ENCODE assay signal across 8 mouse cellular contexts in the genomic region with DNA sequence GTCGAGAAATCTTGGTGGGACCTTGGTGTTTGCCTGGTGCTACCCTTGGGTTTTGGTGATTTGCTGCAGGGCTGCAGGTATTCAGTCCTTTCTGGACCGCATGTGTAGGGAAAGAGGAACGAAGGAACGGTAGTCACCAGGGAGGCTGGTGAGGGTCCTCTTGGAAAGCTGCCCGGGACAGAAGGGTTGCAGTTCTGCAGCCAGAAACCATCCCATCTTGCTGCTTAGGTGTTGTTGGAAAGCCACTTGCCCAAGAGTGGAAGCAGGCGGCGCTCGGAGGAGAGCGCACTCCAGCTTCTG. TPM values are rescaled to one million over a fixed set of nuclear protein-coding genes. Genes with fewer than 3 reads are reported as not detected.
DNase-seq lines count a peak whose midpoint lies in the region; ATAC-seq and TF ChIP-seq lines count a peak whose summit lies in the region.

No protein-coding gene starts in this region.

- peaks cover 5% of the 10 kb centered on the region for H3K36me3 ChIP-seq in erythroblast, embryonic 14.5 days (ENCODE audit: control insufficient read depth)
- H3K36me3 ChIP-seq in testis, adult 2 months (ENCODE audit: control insufficient read depth, insufficient read depth, low read length), result no peaks in the 10 kb centered on the region
- H3K36me3 ChIP-seq in limb, embryonic 15.5 days, result no peaks in the 10 kb centered on the region
- H3K36me3 ChIP-seq in splenic B cell, adult 2 months (ENCODE audit: control insufficient read depth, insufficient read depth, low read length, poor library complexity, severe bottlenecking), result no peaks in the 10 kb centered on the region

- no peak for TF ChIP-seq POLR2A in testis, adult 2 months (IDR thresholded peaks at IDR 0.05; ENCODE audit: control insufficient read depth, low read depth, low read length)

- no peak; the same call in 1 of the 2 replicates for ATAC-seq in erythroblast, adult 5-6 weeks (replicated peaks; ENCODE audit: low FRiP score, poor library complexity, severe bottlenecking)
- ATAC-seq in limb, embryonic 15.5 days (ENCODE audit: insufficient number of reproducible peaks, low FRiP score, low TSS enrichment, low read depth), result no peak

- peaks cover 28% of the 10 kb centered on the region for H3K4me1 ChIP-seq in erythroblast, embryonic 14.5 days (ENCODE audit: control insufficient read depth)
- H3K4me1 ChIP-seq in testis, adult 2 months (ENCODE audit: control insufficient read depth, insufficient read depth, low read length), result peaks cover 4% of the 10 kb centered on the region
- H3K4me1 ChIP-seq in limb, embryonic 15.5 days, result peaks cover 15% of the 10 kb centered on the region

- no peak for TF ChIP-seq CTCF in testis, adult 2 months (IDR thresholded peaks at IDR 0.05; ENCODE audit: control insufficient read depth, insufficient read depth, insufficient replicate concordance, low read depth, low read length)

- WGBS in limb, embryonic 15.5 days, result under 1% methylated on average over 9 of the region's 9 CpGs

- H3K4me2 ChIP-seq in limb, embryonic 15.5 days, result peak overlapping the region; percentile 85

- peak overlapping the region; percentile 97 for H3K4me3 ChIP-seq in erythroblast, embryonic 14.5 days (replicated peaks)
- peak overlapping the region; percentile 92 for H3K4me3 ChIP-seq in testis, adult 2 months (ENCODE audit: control insufficient read depth, low read depth, low read length)
- peak overlapping the region; percentile 87 for H3K4me3 ChIP-seq in limb, embryonic 15.5 days

- no peaks in the 10 kb centered on the region for H3K27me3 ChIP-seq in erythroblast, embryonic 14.5 days (ENCODE audit: control insufficient read depth)
- no peaks in the 10 kb centered on the region for H3K27me3 ChIP-seq in testis, adult 2 months (ENCODE audit: control insufficient read depth, insufficient read depth, low read length)
- no peaks in the 10 kb centered on the region for H3K27me3 ChIP-seq in limb, embryonic 15.5 days
- no peaks in the 10 kb centered on the region for H3K27me3 ChIP-seq in splenic B cell, adult 2 months (ENCODE audit: control insufficient read depth, insufficient read depth, low read length, poor library complexity, severe bottlenecking)

- DNase-seq in testis, postnatal 14 days (ENCODE audit: low spot score), result no peak
- peak; percentile 8 for DNase-seq in splenic B cell, adult 2 months (ENCODE audit: low read depth, low spot score)
- DNase-seq in right cerebral cortex, adult 18-20 months, result no peak
- DNase-seq in left cerebral cortex, postnatal 10 days (ENCODE audit: extremely low spot score in 1 of 2, low spot score in 2 of 2), result no peak

- intact Hi-C loops in left cerebral cortex, postnatal 10 days (cut with DNase I), result loop anchor here (2.0 kb wide), 1 partner anchor 73 kb away; the partner anchor contains the start of gene Scamp1

- peak overlapping the region; percentile 89 for H3K9ac ChIP-seq in limb, embryonic 15.5 days

- H3K9me3 ChIP-seq in erythroblast, embryonic 14.5 days (ENCODE audit: control insufficient read depth, low read length), result no peaks in the 10 kb centered on the region; the same call in 1 of the 2 replicates
- H3K9me3 ChIP-seq in limb, embryonic 15.5 days, result no peaks in the 10 kb centered on the region

- peak overlapping the region; percentile 23 for H3K27ac ChIP-seq in testis, adult 2 months (ENCODE audit: control insufficient read depth, insufficient read depth, low read depth, low read length)
- H3K27ac ChIP-seq in limb, embryonic 15.5 days, result peak overlapping the region; percentile 93

RNA-seq across cellular contexts. Expression of gene Ap3b1, which starts 0.7 kb away (rescaled TPM):
- 0.85 and 0.87 TPM in 2 replicates for polyA plus RNA-seq in erythroblast, embryonic 14.5 days (2012)
- 10.8 and 16.3 TPM in 2 replicates for total RNA-seq in erythroblast, adult 5-6 weeks (2015; ENCODE audit: low replicate concordance)
- 22.7 and 24.5 TPM in 2 replicates for total RNA-seq in erythroblast, adult 5-6 weeks (2017; ENCODE audit: low replicate concordance)
- polyA plus RNA-seq in testis, adult 2 months (2012; rRNA removed), result 114 and 122 TPM in 2 replicates
- polyA plus RNA-seq in limb, embryonic 15.5 days (2015; fragmentation: Nextera tagmentation; extraction: Ambion mirVana), result 44.0 and 44.1 TPM in 2 replicates
- 10 to 100 TPM; 38.6 to 39.5 TPM for total RNA-seq in left cerebral cortex, postnatal 10 days (2021)

Comparison
In these comparisons a context has a peak if more than half of its experiments do, and no peak if none do; other contexts are left out.
1. RNA of gene Ap3b1, which starts 0.7 kb away (polyA plus RNA-seq): 114 to 122 TPM in testis, adult 2 months and 44.0 to 44.1 TPM in limb, embryonic 15.5 days; 0.85 to 0.87 TPM in erythroblast, embryonic 14.5 days; every median in the first group is over 10 times any median in the second.
2. Peak in every context shown above with its lines, with median percentiles within 50 percentile points of each other: H3K4me3 ChIP-seq.